Mouse (Mus musculus) midbrain, embryonic 11.5 days (tissue): ENCODE data around the gene 4921517D22Rik. TPM values are rescaled to one million over a fixed set of nuclear protein-coding genes. Genes with fewer than 3 reads are reported as not detected.

Experiments used
- polyA plus RNA-seq: library from polyadenylated mRNA; unstranded; fragments of >200 nt; fragmentation: Nextera tagmentation; extraction: Ambion mirVana; gene quantifications from 2 replicates; pipeline ENCODE4 v1.2.1, GENCODE M21; 2014

4921517D22Rik gene
- polyA plus RNA-seq, 1 experiment from 2014 or later, result not detected

Other genes with a start within 250 kb of the 4921517D22Rik start
- 22.6 and 22.9 TPM in 2 replicates for gene Agtpbp1, start 108.9 kb downstream of the 4921517D22Rik start, polyA plus RNA-seq
- 99.2 and 118 TPM in 2 replicates for gene Naa35, start 108.8 kb downstream of the 4921517D22Rik start, polyA plus RNA-seq
- 179 TPM in 2 replicates for gene Golm1, start 18.3 kb downstream of the 4921517D22Rik start, polyA plus RNA-seq
- not detected in 2 replicates for gene Spata31d1a, start 16.2 kb upstream of the 4921517D22Rik start, polyA plus RNA-seq
- gene Spata31d1b, start 18.2 kb upstream of the 4921517D22Rik start, polyA plus RNA-seq, result 0.05 TPM in 1 of 2 replicates, not detected in the other
- not detected in 2 replicates for gene Spata31d1d, start 37.6 kb upstream of the 4921517D22Rik start, polyA plus RNA-seq
- 0.19 and 0.34 TPM in 2 replicates for gene 1700014D04Rik, start 52.6 kb upstream of the 4921517D22Rik start, polyA plus RNA-seq
- gene Isca1, start 75.7 kb upstream of the 4921517D22Rik start, polyA plus RNA-seq, result 131 and 146 TPM in 2 replicates
- gene Gm49354, start 88.1 kb upstream of the 4921517D22Rik start, polyA plus RNA-seq, result not detected in 2 replicates
- gene Tut7, start 129.0 kb upstream of the 4921517D22Rik start, polyA plus RNA-seq, result 47.2 and 48.7 TPM in 2 replicates